Mouse (Mus musculus): ENCODE measurements around the gene Clcn6.
A peak's percentile ranks its signal among the peaks of the same experiment; 100 is the strongest.

Clcn6 gene

GRCm38 (mm10) chr4:148038600-148039253, at the start of gene Clcn6, which contains the start of gene Mthfr:
Gene Clcn6, minus strand, starts transcription at chr4:148038821.
Gene Mthfr, plus strand, starts transcription at chr4:148039077.
- peak; percentile 100 for DNase-seq (ENCODE audit: low spot score)

- DNase-seq (ENCODE audit: low spot score) = peak; percentile 87
Observed at GRCm38 (mm10) chr4:148087907-148088527, 49.4 kb upstream of the Clcn6 start, which contains the start of gene Agtrap. Gene Agtrap, minus strand, starts transcription at chr4:148088031.

GRCm38 (mm10) chr4:148087091-148087906, 48.7 kb upstream of the Clcn6 start:
- DNase-seq (ENCODE audit: low spot score) = no peak

GRCm38 (mm10) chr4:148085907-148086305, 47.3 kb upstream of the Clcn6 start:
- no peak for DNase-seq (ENCODE audit: low spot score)

- DNase-seq (ENCODE audit: low spot score) = no peak
Observed at GRCm38 (mm10) chr4:148085131-148085906, 46.7 kb upstream of the Clcn6 start.

GRCm38 (mm10) chr4:148084261-148084714, 45.7 kb upstream of the Clcn6 start:
- no peak for DNase-seq (ENCODE audit: low spot score)

- DNase-seq (ENCODE audit: low spot score) = no peak
Observed at GRCm38 (mm10) chr4:148083176-148083899, 44.7 kb upstream of the Clcn6 start.

- DNase-seq (ENCODE audit: low spot score) = no peak
Observed at GRCm38 (mm10) chr4:148082257-148083044, 43.8 kb upstream of the Clcn6 start.

- no peak for DNase-seq (ENCODE audit: low spot score)
Observed at GRCm38 (mm10) chr4:148081201-148081600, 42.6 kb upstream of the Clcn6 start.

- DNase-seq (ENCODE audit: low spot score) = no peak
Observed at GRCm38 (mm10) chr4:148080597-148080973, 42.0 kb upstream of the Clcn6 start.

GRCm38 (mm10) chr4:148079944-148080596, 41.4 kb upstream of the Clcn6 start:
- DNase-seq (ENCODE audit: low spot score) = no peak

- no peak for DNase-seq (ENCODE audit: low spot score)
Observed at GRCm38 (mm10) chr4:148079212-148079611, 40.6 kb upstream of the Clcn6 start.

- DNase-seq (ENCODE audit: low spot score) = no peak
Observed at GRCm38 (mm10) chr4:148075881-148076280, 37.3 kb upstream of the Clcn6 start.

GRCm38 (mm10) chr4:148075259-148075658, 36.6 kb upstream of the Clcn6 start:
- no peak for DNase-seq (ENCODE audit: low spot score)

GRCm38 (mm10) chr4:148074521-148075189, 36.0 kb upstream of the Clcn6 start:
- DNase-seq (ENCODE audit: low spot score) = no peak

- no peak for DNase-seq (ENCODE audit: low spot score)
Observed at GRCm38 (mm10) chr4:148071508-148071907, 32.9 kb upstream of the Clcn6 start.

GRCm38 (mm10) chr4:148069602-148070218, 31.1 kb upstream of the Clcn6 start:
- no peak for DNase-seq (ENCODE audit: low spot score)

GRCm38 (mm10) chr4:148067346-148067745, 28.7 kb upstream of the Clcn6 start:
- no peak for DNase-seq (ENCODE audit: low spot score)

- DNase-seq (ENCODE audit: low spot score) = no peak
Observed at GRCm38 (mm10) chr4:148066401-148066744, 27.8 kb upstream of the Clcn6 start.

Measured in urinary bladder, postnatal 10 days (tissue).